Mouse (Mus musculus): Measurements from ENCODE around the gene Henmt1. TPM values are rescaled to one million over a fixed set of nuclear protein-coding genes. Genes with fewer than 3 reads are reported as not detected.

The Henmt1 gene
- polyA plus RNA-seq (2016; fragmentation: Nextera tagmentation; extraction: Ambion mirVana) = 0.37 and 0.88 TPM in 2 replicates

DNA sequence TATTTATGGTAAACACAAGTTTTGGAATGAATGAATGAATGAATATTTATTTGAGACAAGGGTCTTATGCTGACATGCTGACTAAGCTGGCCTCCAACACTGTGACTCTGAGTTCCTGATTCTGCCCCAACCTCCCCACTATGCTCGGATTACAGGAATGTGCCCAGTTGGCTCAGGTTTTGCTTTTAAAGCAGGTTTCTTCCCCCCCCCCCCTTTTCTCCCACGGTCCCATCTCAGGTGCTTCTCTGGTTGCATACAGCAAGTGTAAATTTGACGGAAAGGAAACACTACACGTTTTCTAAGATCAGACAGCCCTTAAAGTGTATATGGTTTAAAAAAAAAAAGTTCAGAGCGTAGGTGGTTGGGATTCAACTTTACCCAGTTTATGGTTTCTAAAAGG lies at the start of gene Henmt1:
TSS of gene Henmt1 (plus strand) at position 301 of the 400 bp plus-strand sequence.
- Histone ChIP-seq H3K4me3 (peak within 1 kb of the TSS; percentile 45), H3K27me3 (ENCODE audit: poor library complexity, severe bottlenecking) (peaks cover 4% of the 10 kb centered on the region), H3K36me3 (replicated peaks) (no peaks in the 10 kb centered on the region), H3K27ac (peak within 1 kb of the TSS; percentile 42), H3K4me1 (peaks cover 7% of the 10 kb centered on the region), H3K9me3 (peaks cover 13% of the 10 kb centered on the region; the same call in 1 of the 2 replicates)
- no peak for DNase-seq (ENCODE audit: extremely low spot score, low spot score)
- WGBS = 85% methylated on average over 5 of the region's 5 CpGs

DNA sequence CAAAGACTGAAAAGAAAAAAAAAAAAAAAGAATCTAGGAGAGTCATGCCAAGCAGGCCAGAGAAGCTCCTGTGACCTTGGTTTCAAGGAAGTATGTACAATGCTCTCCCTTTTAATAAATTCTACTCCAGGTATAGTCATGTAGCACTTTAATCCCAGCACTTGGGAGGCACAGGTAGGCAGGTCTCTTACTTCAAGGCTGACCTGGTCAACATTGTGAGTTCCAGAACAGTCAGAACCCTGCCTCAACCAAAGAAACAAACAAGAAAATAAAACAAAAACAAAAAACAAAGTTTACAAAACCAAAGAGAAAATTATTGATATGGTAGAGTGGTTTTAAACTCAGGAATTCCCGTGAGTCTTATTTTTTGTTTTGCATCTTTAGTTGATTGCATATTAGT lies 49.8 kb upstream of the Henmt1 start, which contains the start of gene Fndc7:
TSS of gene Fndc7 (minus strand) at position 101 of the 400 bp plus-strand sequence.
- H3K9me3 ChIP-seq = no peaks in the 10 kb centered on the region
- H3K27me3 ChIP-seq (ENCODE audit: poor library complexity, severe bottlenecking) = no peaks in the 10 kb centered on the region
- DNase-seq (ENCODE audit: extremely low spot score, low spot score) = no peak
- no peak within 1 kb of the TSS for H3K4me3 ChIP-seq
- H3K27ac ChIP-seq = no peak within 1 kb of the TSS
- peaks cover 18% of the 10 kb centered on the region for H3K4me1 ChIP-seq
- no peaks in the 10 kb centered on the region for H3K36me3 ChIP-seq (replicated peaks)
- 96% methylated on average over 1 of the region's 1 CpGs for WGBS

DNA sequence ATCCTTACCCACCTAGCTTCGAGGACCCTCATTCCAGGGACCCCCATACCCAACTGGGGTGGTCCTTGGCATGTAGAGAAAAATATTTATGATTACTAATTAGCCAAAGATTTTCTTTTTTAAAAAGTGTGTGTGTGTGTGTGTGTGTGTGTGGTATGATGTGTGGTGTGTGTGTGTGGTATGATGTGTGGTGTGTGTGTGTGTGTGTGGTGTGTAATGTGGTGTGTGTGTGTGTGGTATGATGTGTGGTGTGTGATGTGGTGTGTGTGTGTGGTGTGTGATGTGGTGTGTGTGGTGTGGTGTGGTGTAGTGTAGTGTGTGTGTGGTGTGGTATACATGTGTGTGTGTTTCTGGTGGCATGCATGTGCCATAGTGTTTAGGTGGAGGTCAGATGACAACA lies 47.6 kb upstream of the Henmt1 start:
- 84% methylated on average over 1 of the region's 1 CpGs for WGBS
- DNase-seq (ENCODE audit: extremely low spot score, low spot score) = no peak
- H3K36me3 ChIP-seq (replicated peaks) = no peaks in the 10 kb centered on the region
- no peaks in the 10 kb centered on the region for H3K9me3 ChIP-seq
- no peaks in the 10 kb centered on the region for H3K27me3 ChIP-seq (ENCODE audit: poor library complexity, severe bottlenecking)
- H3K4me1 ChIP-seq = peaks cover 4% of the 10 kb centered on the region; the same call in 1 of the 2 replicates
- H3K4me3 ChIP-seq = no peak overlapping the region
- no peak overlapping the region for H3K27ac ChIP-seq

DNA sequence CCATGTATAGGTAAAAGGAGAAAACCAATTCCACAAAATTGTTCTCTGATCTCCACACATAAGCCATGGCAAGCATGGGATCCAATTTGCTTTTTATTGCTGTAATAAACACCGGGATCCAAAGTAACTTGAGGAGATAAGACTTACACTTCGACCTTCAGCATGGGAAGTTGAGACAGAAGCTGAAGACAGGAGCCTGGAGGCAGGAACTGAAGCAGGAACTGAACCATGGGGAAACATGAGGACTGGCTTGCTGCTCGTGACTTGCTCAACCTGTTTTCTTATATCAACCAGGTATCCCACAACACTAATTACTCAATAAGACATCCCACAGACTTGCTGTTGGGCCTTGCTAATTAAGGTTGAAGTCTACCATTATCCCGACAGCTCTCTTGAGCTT lies 46.8 kb upstream of the Henmt1 start:
- H3K27ac ChIP-seq = no peak overlapping the region
- H3K4me3 ChIP-seq = no peak overlapping the region
- no peaks in the 10 kb centered on the region for H3K9me3 ChIP-seq
- no peaks in the 10 kb centered on the region for H3K27me3 ChIP-seq (ENCODE audit: poor library complexity, severe bottlenecking)
- DNase-seq (ENCODE audit: extremely low spot score, low spot score) = no peak
- H3K4me1 ChIP-seq = no peaks in the 10 kb centered on the region
- WGBS = 84% methylated on average over 4 of the region's 4 CpGs
- no peaks in the 10 kb centered on the region for H3K36me3 ChIP-seq (replicated peaks)

DNA sequence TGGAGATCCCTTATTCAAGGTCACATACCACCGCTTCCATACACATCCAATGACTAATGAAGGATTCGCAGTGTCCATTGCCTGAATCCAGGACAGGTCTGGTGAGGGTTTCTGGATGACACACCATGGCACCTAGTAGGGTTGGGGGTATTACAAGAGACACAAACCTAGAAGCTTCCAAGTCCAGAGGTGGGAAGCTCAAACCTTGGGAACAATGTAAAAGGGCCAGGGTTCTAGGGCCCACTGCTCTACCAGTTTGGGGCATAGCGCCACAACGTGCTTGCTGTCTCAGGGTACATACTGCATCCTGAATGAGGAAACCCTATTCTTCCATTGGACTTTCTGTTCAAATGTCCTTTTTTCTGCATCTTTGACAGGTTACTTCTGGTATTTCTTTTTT lies 41.0 kb upstream of the Henmt1 start:
- WGBS = 95% methylated on average over 4 of the region's 4 CpGs
- Histone ChIP-seq H3K27ac (no peak overlapping the region), H3K36me3 (replicated peaks) (peaks cover 43% of the 10 kb centered on the region), H3K4me1 (no peaks in the 10 kb centered on the region), H3K4me3 (no peak overlapping the region), H3K9me3 (no peaks in the 10 kb centered on the region; the same call in 1 of the 2 replicates), H3K27me3 (ENCODE audit: poor library complexity, severe bottlenecking) (no peaks in the 10 kb centered on the region)
- DNase-seq (ENCODE audit: extremely low spot score, low spot score) = no peak

DNA sequence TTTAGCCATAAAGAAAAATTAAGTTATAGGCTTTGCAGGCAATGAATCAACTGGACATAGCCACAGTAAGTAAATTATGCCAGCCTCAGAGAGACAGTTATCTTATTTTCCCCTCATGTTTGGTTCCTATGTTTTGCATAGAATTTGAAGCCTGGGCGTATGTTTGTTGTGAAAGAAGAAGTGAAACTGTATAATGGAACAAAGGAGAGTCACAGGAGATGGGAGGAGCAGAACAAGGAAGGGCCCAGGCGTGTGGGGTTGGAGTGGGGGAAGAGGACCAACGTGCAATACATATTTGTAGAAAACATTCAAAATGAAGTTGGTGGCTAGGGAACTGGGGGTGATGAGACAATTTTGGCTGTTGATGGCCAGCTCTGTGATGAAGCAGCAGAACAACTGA lies 39.5 kb upstream of the Henmt1 start:
- H3K27ac ChIP-seq = no peak overlapping the region
- no peak overlapping the region for H3K4me3 ChIP-seq
- H3K27me3 ChIP-seq (ENCODE audit: poor library complexity, severe bottlenecking) = no peaks in the 10 kb centered on the region
- WGBS = 83% methylated on average over 3 of the region's 3 CpGs
- no peaks in the 10 kb centered on the region for H3K4me1 ChIP-seq
- no peak for DNase-seq (ENCODE audit: extremely low spot score, low spot score)
- no peaks in the 10 kb centered on the region; the same call in 1 of the 2 replicates for H3K9me3 ChIP-seq
- peaks cover 58% of the 10 kb centered on the region for H3K36me3 ChIP-seq (replicated peaks)

DNA sequence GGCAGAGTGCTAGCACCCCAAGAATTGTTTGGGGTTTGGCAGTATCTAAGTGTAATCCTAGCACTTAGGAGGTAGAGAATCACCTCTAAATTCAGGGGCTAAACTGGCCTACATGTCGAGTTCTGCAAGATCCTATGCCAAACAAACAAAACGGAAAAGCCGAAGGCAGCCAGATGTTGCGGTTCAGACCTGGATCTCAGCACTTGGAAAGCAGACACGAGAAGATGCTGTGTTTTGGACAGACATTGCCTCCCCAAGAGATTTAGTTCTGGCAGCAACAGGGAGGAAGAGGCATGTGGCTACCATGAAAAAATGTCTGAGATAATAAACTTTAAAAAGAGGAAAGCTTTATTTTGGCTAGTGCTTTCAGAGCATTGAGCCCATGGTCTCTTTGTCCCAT lies 39.0 kb upstream of the Henmt1 start:
- H3K27me3 ChIP-seq (ENCODE audit: poor library complexity, severe bottlenecking) = no peaks in the 10 kb centered on the region
- no peak for DNase-seq (ENCODE audit: extremely low spot score, low spot score)
- H3K9me3 ChIP-seq = no peaks in the 10 kb centered on the region; the same call in 1 of the 2 replicates
- H3K27ac ChIP-seq = no peak overlapping the region
- H3K4me3 ChIP-seq = no peak overlapping the region
- peaks cover 63% of the 10 kb centered on the region for H3K36me3 ChIP-seq (replicated peaks)
- WGBS = 79% methylated on average over 5 of the region's 5 CpGs
- no peaks in the 10 kb centered on the region for H3K4me1 ChIP-seq

DNA sequence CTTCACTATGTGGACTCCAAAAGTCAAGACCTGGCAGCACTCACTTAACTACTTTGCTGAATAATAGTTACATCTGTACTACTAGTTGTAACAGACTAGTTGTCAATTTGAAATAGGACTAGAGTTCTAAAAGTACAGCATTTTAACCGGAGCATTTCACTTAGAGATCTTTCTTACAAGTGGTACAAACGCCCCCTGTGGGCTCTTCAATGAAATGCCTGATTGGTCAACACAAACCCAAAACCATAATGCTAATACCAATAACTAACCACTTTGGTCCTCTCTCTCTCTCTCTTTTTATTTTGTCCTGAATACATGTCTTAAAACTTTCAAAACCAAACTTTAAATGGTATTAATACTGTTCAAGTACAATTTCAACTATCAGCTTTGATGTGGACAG lies 37.6 kb upstream of the Henmt1 start:
- WGBS = 55% methylated on average over 2 of the region's 2 CpGs
- Histone ChIP-seq H3K4me3 (no peak overlapping the region), H3K4me1 (no peaks in the 10 kb centered on the region), H3K36me3 (replicated peaks) (peaks cover 77% of the 10 kb centered on the region), H3K9me3 (no peaks in the 10 kb centered on the region; the same call in 1 of the 2 replicates), H3K27me3 (ENCODE audit: poor library complexity, severe bottlenecking) (no peaks in the 10 kb centered on the region), H3K27ac (no peak overlapping the region)
- DNase-seq (ENCODE audit: extremely low spot score, low spot score) = no peak

DNA sequence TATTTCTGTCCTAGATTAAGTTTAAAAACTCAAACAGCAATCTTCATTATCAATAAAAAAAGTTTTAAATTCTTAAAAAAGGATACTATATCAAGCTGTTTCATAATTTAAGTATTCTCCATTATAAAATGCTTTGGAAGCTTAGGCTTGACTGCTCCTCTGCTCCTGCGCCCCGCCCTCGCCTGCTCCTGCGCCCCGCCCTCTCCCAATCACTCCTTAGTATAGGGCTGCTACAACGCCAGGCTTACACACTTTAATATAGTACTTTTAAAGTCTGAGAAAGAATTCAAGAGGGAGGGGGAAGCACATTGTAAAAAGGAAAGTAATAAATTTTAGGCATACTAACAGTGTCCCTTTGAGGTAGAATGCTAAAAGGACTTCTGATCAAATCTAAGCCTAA lies 36.7 kb upstream of the Henmt1 start:
- Histone ChIP-seq H3K27ac (no peak overlapping the region), H3K4me1 (no peaks in the 10 kb centered on the region), H3K9me3 (no peaks in the 10 kb centered on the region; the same call in 1 of the 2 replicates), H3K4me3 (no peak overlapping the region), H3K36me3 (replicated peaks) (peaks cover 86% of the 10 kb centered on the region), H3K27me3 (ENCODE audit: poor library complexity, severe bottlenecking) (no peaks in the 10 kb centered on the region)
- 95% methylated on average over 6 of the region's 6 CpGs for WGBS
- no peak for DNase-seq (ENCODE audit: extremely low spot score, low spot score)

DNA sequence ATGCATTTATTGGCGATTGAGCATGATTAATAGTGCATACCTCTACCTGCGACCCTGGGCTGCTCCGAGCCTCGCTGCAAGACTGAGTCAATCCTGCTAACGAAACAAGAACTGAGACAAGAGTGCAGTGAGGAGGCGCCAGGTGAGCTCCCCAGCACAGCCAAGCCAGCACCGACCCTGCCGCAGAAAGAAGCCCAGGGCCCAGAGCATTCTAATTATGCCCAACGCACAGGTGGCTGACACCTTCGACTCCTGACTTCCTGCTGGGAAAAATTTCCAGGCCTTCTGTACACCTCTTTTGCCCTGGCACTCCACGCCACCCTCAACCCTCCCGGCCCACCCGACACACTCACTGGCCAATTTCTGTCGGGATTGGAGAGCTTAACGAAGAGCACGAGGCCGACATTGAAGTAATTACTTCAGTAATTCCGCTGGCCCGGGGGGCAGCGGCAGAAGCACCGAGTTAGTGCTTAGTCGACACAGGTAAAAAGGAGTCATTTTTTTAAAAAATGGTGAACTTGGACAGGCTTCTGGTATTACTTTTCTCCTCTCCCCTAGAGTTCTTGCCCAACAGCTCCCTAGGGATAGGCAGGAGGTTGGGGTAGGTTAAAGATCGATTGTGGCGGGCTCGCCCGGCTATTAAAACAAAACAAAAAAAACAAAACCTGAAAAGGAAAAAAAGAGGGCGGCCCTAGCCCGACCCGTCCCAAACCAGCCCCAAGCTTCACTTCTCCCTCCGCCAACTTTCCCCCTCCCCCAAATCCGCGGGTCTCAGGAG lies 29.2 kb upstream of the Henmt1 start:
- H3K36me3 ChIP-seq (replicated peaks) = peaks cover 38% of the 10 kb centered on the region
- WGBS = under 1% methylated on average over 32 of the region's 32 CpGs
- peaks cover 26% of the 10 kb centered on the region for H3K4me1 ChIP-seq
- no peaks in the 10 kb centered on the region for H3K9me3 ChIP-seq
- no peaks in the 10 kb centered on the region for H3K27me3 ChIP-seq (ENCODE audit: poor library complexity, severe bottlenecking)
- H3K27ac ChIP-seq = peak overlapping the region; percentile 97
- H3K4me3 ChIP-seq = peak overlapping the region; percentile 98
- DNase-seq (ENCODE audit: extremely low spot score, low spot score) = no peak

DNA sequence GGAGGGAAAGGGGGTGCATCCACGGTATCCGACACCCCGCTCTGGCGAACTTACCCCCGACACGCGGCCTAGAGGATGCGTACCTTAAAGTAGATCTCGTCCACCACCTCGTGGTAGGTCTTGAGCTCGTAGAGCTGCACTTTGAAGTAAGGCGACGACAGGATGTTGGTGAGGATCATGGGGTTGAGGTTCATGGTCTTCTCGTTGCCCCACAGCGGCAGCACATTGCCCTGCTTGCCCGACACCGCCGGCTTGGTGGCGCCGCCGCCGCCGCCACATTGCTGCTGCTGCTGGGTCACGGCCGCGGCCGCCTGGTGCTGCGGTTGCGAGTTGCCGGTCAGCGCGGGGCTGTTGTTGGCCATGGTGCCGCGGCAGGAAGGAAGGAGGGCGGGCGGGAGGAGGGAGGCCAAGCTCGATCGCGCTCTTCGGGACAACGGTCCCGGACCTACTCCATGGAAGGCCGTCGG lies 28.6 kb upstream of the Henmt1 start:
- H3K4me3 ChIP-seq = peak overlapping the region; percentile 98
- no peaks in the 10 kb centered on the region for H3K9me3 ChIP-seq
- WGBS = under 1% methylated on average over 43 of the region's 44 CpGs
- H3K4me1 ChIP-seq = peaks cover 26% of the 10 kb centered on the region
- peak overlapping the region; percentile 97 for H3K27ac ChIP-seq
- no peak for DNase-seq (ENCODE audit: extremely low spot score, low spot score)
- no peaks in the 10 kb centered on the region for H3K27me3 ChIP-seq (ENCODE audit: poor library complexity, severe bottlenecking)
- peaks cover 31% of the 10 kb centered on the region for H3K36me3 ChIP-seq (replicated peaks)

DNA sequence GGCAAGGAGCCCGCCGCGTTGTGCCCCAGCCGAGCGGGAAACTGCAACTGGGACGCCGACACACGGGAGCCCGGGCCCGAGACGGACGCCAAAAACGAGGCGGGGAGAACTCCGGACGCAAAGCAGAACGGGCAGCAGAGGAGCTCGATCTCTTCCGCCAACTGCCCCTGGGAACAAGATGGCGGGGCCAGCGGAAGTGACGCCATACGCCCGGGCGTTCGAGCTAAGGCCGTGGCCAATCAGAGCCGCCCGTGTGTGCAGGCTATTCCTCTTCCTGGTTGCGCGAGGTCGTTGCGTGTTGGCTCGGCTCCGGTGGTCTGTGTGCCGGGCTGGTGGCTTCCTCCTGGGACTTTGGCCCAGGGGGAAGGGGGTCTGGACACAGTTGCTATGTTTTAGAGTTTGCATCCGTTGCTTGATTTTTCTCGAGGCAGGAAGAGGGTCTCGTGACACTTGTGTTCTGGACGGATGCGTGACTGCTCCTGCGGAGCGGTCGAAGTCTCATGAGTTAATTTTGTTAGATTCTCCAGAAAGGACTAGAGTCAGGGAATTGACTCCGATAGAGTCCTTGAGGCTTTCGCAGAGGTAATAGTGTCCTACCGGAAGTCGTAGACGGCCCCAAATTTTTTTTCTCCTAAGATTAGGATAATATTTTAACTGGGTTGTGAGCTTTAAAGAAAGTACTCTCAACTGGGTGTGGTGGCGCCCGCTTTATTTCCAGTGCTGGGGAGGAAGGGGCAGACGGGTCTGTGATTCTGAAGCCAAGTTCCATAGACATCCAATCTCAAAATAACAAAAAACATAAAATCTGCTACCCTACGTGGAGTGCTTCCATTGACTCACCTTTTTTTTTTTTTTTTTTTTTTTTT lies 27.9 kb upstream of the Henmt1 start, which contains the start of gene Prpf38b:
TSS of gene Prpf38b (minus strand) at position 180 of the 866 bp plus-strand sequence.
- no peaks in the 10 kb centered on the region for H3K9me3 ChIP-seq
- WGBS = under 1% methylated on average over 53 of the region's 53 CpGs
- peak; percentile 97 for DNase-seq (ENCODE audit: extremely low spot score, low spot score)

More for the DNA sequence above, 27.9 kb upstream of the Henmt1 start, which contains the start of gene Prpf38b:
- H3K36me3 ChIP-seq (replicated peaks) = peaks cover 25% of the 10 kb centered on the region
- H3K4me1 ChIP-seq = peaks cover 31% of the 10 kb centered on the region
- H3K27me3 ChIP-seq (ENCODE audit: poor library complexity, severe bottlenecking) = no peaks in the 10 kb centered on the region
- peak within 1 kb of the TSS; percentile 98 for H3K4me3 ChIP-seq
- H3K27ac ChIP-seq = peak within 1 kb of the TSS; percentile 97

Measured in forebrain, embryonic 10.5 days (tissue).